Mouse (Mus musculus) hematopoietic stem cell, adult 5-6 weeks (primary cell): ENCODE measurements at regions not wholly inside any gene's neighbourhood (a gene's known extent, or its start where the extent isn't known, plus 50 kb on each side); places are given as distances from the start of the nearest gene placed in this dataset.

ENCODE experiments used
- ATAC-seq, 2 experiments: fragments of 125-278 bp in 1 of 2; replicated peaks in 1 of 2; 2 replicates each; pipeline ENCODE4 v1.8.0; 2016 to 2017; ENCODE audit warnings: inconsistent platforms in 2 of 2, mild to moderate bottlenecking in 2 of 2, moderate number of reproducible peaks in 2 of 2, low read depth in 1 of 2, moderate TSS enrichment in 1 of 2; ENCODE audit not compliant: low FRiP score in 2 of 2, poor library complexity in 2 of 2, severe bottlenecking in 2 of 2, insufficient read depth in 1 of 2, low TSS enrichment in 1 of 2

GRCm38 (mm10) chr3:133763721-133764120 lies 218.8 kb upstream of the Tet2 start:
- ATAC-seq, result no peak

DNA sequence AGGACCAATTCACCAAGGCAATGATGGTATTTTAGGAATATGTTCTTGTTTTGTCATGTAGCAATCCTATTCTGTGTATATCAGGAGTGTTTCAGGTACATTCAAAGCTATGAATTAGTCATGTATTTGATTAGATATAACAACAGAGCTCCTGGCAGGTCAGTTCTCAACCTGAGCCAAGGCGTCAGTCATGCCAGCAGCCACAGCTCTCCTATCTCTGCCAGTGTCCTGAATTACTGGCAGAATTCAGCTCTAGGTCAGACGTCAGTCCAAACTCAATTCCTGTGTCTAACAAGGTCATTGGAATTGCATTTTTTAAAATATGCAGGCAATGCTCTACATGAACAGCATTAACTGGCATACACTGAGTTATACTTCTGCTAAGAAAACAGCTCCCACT lies 228.6 kb upstream of the Tet2 start:
- no peak for ATAC-seq

DNA sequence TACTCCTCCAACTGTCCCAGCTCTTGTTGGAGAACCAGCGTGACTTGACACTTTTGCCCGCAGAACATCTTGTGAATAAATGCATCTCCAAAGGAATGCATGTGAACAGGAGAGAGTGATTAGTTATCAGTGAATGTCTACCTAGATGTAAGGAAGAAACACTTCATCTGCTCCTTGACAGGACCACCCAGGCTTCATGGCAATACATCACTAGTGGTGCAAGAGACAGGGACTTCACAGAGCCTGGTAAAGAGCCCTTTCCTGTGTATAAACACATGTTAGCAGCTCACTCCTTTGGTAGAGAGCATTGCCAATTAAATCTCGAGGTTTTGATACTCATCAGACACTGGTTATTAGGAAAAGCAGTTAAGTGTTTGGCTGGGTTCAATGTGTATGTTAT lies 229.3 kb upstream of the Tet2 start:
- ATAC-seq, result no peak

- ATAC-seq, result no peak
Observed at GRCm38 (mm10) chr3:133776013-133776412, 231.1 kb upstream of the Tet2 start.

DNA sequence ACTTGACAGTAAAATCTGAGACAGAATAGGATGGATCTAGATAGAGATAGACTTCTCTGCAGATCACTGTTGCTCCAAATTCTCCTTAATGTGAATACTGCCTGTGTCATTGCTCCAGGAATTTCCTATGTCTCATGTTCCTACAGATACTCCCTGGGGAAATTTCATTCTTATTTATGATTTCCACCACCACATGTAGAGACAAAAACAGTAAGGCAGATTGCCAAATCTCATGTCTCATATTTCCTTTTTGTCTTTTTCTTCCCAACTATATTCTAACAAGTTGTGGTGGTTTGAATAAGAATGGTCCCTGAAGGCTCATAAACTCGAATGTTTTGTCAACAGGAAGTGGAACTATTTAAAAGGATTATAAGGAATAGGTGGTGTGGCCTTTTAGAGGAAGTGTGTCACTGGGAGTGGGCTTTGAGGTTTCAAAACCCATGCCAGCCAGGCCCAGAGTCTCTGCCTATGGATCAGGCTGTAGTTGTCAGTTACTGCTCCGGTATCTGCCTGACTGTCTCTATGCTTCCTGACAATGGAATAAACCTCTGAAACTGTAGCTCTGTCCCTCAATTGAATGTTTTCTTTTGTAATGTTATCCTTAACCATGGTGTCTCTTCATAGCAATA lies 234.3 kb upstream of the Tet2 start:
- no peak for ATAC-seq

DNA sequence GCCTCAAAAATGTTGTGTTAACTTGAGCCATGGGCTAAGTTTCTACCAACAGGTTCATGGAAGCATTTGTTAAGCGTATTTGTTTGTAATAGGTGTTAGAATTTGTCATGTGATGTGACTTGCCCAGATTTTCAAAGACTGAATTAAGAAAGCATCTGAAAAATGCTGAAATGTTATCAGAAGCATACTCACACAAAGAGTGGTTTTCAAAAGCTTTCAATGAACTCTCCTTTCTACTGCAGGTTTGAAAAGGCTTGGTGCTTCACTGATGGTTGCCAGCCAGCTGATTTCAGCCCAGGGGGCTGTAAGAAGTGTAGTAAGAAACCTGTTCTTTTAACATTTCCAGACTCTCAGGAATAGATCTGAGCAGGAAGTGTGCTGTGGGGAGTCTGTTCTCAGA lies 238.1 kb upstream of the Tet2 start:
- no peak for ATAC-seq

- no peak for ATAC-seq
Observed at GRCm38 (mm10) chr3:133791361-133791760, 246.4 kb upstream of the Tet2 start.

GRCm38 (mm10) chr3:133809007-133809552 lies 264.1 kb upstream of the Tet2 start:
- no peak for ATAC-seq

DNA sequence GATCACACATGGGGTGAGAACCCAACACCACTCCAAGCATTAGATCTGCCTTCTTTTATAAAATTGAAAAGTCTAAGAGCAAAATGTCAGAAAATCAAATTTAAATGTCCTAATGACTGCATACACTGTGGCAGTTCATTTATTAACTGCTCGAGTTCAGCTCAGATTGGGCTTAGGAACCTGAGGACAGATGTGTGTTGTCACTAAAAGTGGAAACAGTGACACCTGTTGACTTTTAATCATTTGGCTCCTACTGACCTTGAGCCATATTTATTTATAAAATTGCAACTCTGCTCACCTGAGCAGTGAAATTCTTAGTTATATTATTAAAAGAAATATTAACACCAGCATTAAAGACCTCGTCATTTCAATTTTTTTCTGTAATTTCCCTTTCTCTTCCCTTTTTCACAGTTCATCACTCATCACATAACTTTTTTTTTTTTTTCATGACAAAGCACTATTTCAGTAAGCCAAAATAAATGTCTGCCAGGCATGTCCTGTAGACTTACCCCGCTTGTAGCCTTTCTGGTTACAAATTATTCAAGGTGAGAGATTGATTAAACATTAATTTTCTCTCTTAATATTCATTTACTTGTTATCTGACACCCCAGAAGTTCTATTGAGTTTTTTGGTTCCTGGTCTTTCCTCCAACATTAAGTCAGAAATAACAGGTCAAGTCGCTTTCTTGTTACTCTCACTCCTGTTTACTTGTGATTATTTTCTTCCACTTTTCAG lies 274.2 kb upstream of the Tet2 start:
- no peak for ATAC-seq

- ATAC-seq, result no peak
Observed at GRCm38 (mm10) chr3:133833739-133834391, 288.9 kb upstream of the Tet2 start.

DNA sequence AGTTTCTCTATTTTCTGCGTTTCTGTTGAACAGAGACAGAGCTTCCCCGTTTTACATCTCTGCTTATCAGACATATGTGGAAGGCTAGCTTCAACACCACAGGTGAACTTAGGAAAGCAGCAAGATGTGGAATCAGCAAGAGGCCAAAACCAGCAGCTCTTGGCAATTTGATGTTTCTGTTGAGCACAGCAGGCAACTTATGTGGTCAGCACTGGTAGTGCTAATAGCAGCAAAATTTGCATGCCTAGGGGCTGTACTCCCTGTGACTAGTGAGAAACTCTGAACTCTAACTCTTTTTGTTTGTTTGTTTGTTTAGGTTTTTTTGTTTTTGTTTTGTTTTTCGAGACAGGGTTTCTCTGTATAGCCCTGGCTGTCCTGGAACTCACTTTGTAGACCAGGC lies 289.5 kb upstream of the Tet2 start:
- ATAC-seq, result no peak

DNA sequence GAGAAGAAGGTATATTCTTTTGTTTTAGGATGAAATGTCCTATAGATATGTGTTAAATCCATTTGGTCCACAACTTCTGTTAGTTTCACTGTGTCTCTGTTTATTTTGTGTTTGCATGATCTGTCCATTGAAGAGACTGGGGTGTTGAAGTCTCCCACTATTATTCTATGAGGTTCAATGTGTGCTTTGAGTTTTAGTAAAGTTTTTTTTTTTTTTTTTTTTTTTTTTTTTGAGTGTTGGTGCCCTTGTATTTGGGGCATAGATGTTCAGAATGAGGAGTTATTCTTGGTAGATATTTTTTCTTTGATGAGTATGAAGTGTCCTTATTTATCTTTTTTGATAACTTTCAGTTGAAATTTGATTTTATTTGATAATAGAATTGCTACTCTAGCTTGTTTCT lies 301.4 kb upstream of the Tet2 start:
- no peak for ATAC-seq

DNA sequence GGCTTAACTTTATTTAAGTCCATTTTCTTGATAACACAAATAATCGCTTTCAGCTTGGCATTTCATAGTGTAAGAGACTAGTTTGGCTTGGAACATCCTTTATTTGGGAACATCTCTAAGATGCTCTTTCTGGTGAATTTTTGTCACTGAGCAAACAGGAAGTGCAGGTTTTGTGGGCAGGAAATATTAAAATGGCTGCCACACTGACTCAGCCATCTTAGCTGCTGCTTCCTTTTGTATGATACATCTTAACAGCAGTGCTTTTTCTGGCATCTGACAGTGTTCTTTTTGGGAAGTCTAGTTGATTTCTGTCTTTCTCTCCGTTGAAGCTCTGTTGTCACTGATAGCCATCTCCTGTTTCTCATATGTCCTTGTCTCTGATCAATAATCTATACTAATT lies 329.4 kb upstream of the Tet2 start:
- no peak for ATAC-seq

DNA sequence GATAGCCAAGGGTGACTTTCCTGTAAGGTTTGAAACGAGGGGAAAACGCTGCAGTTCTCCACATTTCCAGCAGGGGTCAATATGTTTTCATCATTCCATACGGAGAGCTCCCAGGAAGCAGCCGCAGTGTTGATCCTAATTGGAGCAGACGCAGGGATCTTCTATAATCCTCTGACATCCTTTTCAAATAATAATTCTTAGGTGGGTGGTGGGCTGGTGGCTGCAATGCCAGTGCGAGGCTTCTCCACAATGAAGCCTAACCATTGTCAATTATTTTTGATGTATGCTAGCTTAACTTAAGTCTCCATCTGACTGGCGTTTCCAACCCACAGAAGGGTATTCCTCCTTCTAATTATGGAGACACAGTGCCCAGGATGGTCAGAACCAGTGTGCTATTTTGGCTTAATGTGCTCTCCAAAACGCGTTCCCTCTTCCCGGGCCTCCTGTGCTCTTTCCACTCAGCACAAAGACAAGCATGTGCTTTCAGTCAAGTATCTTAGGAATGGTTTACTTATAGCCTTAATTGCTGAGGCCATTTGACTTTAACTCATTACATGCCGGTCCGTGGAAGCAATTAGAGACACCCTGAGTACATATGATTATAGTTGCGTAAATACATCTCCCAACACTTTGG lies 331.6 kb upstream of the Tet2 start:
- peak; percentile 68 to 78 for ATAC-seq

- no peak for ATAC-seq
Observed at GRCm38 (mm10) chr3:133877310-133877709, 332.4 kb upstream of the Tet2 start.

DNA sequence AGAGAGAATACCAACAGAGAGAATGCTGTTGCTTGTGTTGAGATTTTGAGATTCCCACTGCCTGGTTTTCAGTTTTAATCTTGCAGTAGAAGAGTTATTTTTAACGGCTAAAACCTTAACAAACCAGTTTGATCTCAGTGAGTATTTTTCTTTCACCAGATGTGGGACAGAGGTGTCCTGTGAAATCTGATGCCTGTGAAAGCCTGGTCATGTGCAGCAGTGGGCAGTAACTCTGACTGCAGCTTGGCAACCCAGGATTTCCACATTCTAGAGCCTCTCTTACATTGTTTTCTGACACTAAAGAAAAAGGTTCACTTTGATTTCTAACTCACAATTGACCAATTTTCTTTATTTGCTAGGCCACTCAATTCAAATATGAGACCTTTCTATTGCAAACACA lies 335.7 kb upstream of the Tet2 start:
- ATAC-seq, result no peak

DNA sequence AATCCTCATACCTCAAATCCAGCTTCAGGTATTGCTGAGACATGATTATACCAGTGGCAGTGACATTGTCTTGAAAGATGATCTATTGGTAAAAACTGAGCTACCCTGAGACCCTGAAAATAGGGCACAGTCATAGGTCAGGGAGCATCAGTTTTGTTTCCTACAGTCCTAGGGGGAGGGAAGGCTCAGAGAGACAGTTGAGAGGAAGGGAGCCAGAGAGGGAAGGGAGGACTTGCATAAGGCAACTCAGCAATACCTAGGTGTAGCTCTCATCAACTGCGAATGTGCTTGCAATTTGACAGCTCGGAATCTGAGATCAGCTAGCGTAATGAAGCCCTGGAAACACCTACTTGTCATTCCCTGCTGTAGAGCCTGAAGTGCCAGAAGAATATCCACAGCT lies 334.4 kb upstream of the Cxxc4 start:
- no peak for ATAC-seq

GRCm38 (mm10) chr3:133922200-133922599 lies 314.1 kb upstream of the Cxxc4 start:
- ATAC-seq, result no peak
